Mouse (Mus musculus) liver, postnatal 0 days (tissue): ENCODE measurements at regions not wholly inside any gene's neighbourhood (a gene's known extent, or its start where the extent isn't known, plus 50 kb on each side); places are given as distances from the start of the nearest gene placed in this dataset.

Experiments used
- CTCF ChIP-seq: sonication (generic); IDR thresholded peaks from 2 replicates; pipeline ENCODE4 v1.5.1; 2016; ENCODE audit warnings: antibody characterized with exemption, low read depth
- EP300 ChIP-seq: IDR thresholded peaks from 2 replicates; pipeline ENCODE4 v1.6.1; 2016; ENCODE audit warnings: antibody characterized with exemption, low read depth, mild to moderate bottlenecking

DNA sequence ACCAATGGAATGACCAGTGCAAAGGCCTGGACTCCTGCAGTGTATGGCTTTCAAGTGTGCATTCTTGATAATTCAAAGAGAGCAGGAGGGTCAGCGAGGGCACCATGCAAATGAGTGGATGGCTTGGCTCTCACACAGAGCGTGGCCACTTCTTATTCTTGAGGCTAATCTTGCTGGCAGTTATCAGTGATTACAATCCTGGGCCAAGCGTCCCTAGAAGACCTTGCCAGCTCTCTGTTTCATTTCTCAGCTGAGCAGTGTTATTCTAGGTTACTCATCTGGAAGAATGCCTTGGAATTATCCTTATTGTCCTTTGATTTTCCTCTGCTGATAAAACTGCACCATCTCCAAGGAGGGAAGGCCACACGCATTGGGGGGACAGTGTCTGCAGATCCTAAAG is 388.5 kb downstream of the Ttll7 start:
- TF ChIP-seq CTCF: no peak
- TF ChIP-seq EP300: no peak
